Mouse (Mus musculus) limb, embryonic 10.5 days (tissue): ENCODE results near the gene Cd9. TPM values are rescaled to one million over a fixed set of nuclear protein-coding genes. Genes with fewer than 3 reads are reported as not detected.
A peak's percentile ranks its signal among the peaks of the same experiment; 100 is the strongest.

Source experiments
- DNase-seq: peaks from one replicate; pipeline ENCODE4 v3.0.0-alpha.2; 2017; ENCODE audit warnings: low spot score
- H3K27ac ChIP-seq: fragments of 300-500 bp; sonication (generic); 2 replicates; pipeline ENCODE4 v1.5.1; 2016; ENCODE audit warnings: mild to moderate bottlenecking
- H3K27me3 ChIP-seq: fragments of 300-500 bp; sonication (generic); 2 replicates; pipeline ENCODE4 v1.6.1; 2016; ENCODE audit warnings: low read depth, mild to moderate bottlenecking; ENCODE audit not compliant: poor library complexity, severe bottlenecking
- H3K36me3 ChIP-seq: fragments of 300-500 bp; sonication (generic); 2 replicates; pipeline ENCODE4 v1.6.1; 2016; ENCODE audit warnings: mild to moderate bottlenecking, moderate library complexity
- H3K4me1 ChIP-seq: fragments of 300-500 bp; sonication (generic); 2 replicates; pipeline ENCODE4 v1.6.1; 2016
- H3K4me3 ChIP-seq: fragments of 300-500 bp; sonication (generic); 2 replicates; pipeline ENCODE4 v1.5.1; 2016; ENCODE audit warnings: mild to moderate bottlenecking, moderate library complexity
- H3K9me3 ChIP-seq: fragments of 300-500 bp; sonication (generic); replicated peaks from 2 replicates; pipeline ENCODE4 v1.6.1; 2016; ENCODE audit warnings: mild to moderate bottlenecking
- WGBS: fragments of 180-500 bp; shearing (Covaris S2); methylation state at CpG from one replicate; pipeline ENCODE4 v1.1.7; 2016; 5-methylcytosine and 5-hydroxymethylcytosine counted together
- polyA plus RNA-seq: library from polyadenylated mRNA; unstranded; fragments of >200 nt; fragmentation: Nextera tagmentation; extraction: Ambion mirVana; gene quantifications from 2 replicates; pipeline ENCODE4 v1.2.1, GENCODE M21; 2016

Cd9 gene
- polyA plus RNA-seq, 1 experiment from 2014 or later, result 33.2 TPM

- no peak for DNase-seq
- H3K4me3 ChIP-seq, result no peak overlapping the region
- 82% methylated on average over 11 of the region's 11 CpGs for WGBS
- no peak overlapping the region for H3K27ac ChIP-seq
- H3K9me3 ChIP-seq, result no peaks in the 10 kb centered on the region
- H3K4me1 ChIP-seq, result peaks cover 14% of the 10 kb centered on the region
- no peaks in the 10 kb centered on the region for H3K36me3 ChIP-seq
- no peaks in the 10 kb centered on the region for H3K27me3 ChIP-seq
These were observed 21.1 kb upstream of the Cd9 start for GRCm38 (mm10) chr6:125515503-125516315.

GRCm38 (mm10) chr6:125512950-125513596 is 18.5 kb upstream of the Cd9 start:
- Histone ChIP-seq H3K4me1 (peaks cover 18% of the 10 kb centered on the region), H3K4me3 (no peak overlapping the region), H3K9me3 (no peaks in the 10 kb centered on the region), H3K27me3 (no peaks in the 10 kb centered on the region), H3K27ac (no peak overlapping the region), H3K36me3 (no peaks in the 10 kb centered on the region)
- no peak for DNase-seq
- WGBS, result 72% methylated on average over 6 of the region's 6 CpGs

- no peak overlapping the region for H3K4me3 ChIP-seq
- H3K36me3 ChIP-seq, result no peaks in the 10 kb centered on the region
- no peak for DNase-seq
- peaks cover 18% of the 10 kb centered on the region for H3K4me1 ChIP-seq
- no peaks in the 10 kb centered on the region for H3K9me3 ChIP-seq
- H3K27ac ChIP-seq, result no peak overlapping the region; the same call in 1 of the 2 replicates
- H3K27me3 ChIP-seq, result no peaks in the 10 kb centered on the region
- WGBS, result 87% methylated on average over 7 of the region's 7 CpGs
These were observed 16.6 kb upstream of the Cd9 start for GRCm38 (mm10) chr6:125511196-125511595.

- Histone ChIP-seq H3K27ac (no peak overlapping the region), H3K36me3 (no peaks in the 10 kb centered on the region), H3K4me3 (no peak overlapping the region), H3K9me3 (no peaks in the 10 kb centered on the region), H3K4me1 (peaks cover 18% of the 10 kb centered on the region), H3K27me3 (no peaks in the 10 kb centered on the region)
- no peak for DNase-seq
These were observed 16.1 kb upstream of the Cd9 start for GRCm38 (mm10) chr6:125510645-125511044.

GRCm38 (mm10) chr6:125509783-125510182 is 15.2 kb upstream of the Cd9 start:
- peaks cover 16% of the 10 kb centered on the region for H3K4me1 ChIP-seq
- no peak overlapping the region for H3K4me3 ChIP-seq
- no peak for DNase-seq
- H3K9me3 ChIP-seq, result no peaks in the 10 kb centered on the region
- H3K27ac ChIP-seq, result no peak overlapping the region
- H3K27me3 ChIP-seq, result no peaks in the 10 kb centered on the region
- WGBS, result 87% methylated on average over 3 of the region's 3 CpGs
- H3K36me3 ChIP-seq, result no peaks in the 10 kb centered on the region

GRCm38 (mm10) chr6:125506427-125506826 is 11.8 kb upstream of the Cd9 start:
- H3K4me1 ChIP-seq, result peaks cover 8% of the 10 kb centered on the region; the same call in 1 of the 2 replicates
- DNase-seq, result no peak
- 94% methylated on average over 4 of the region's 4 CpGs for WGBS
- H3K36me3 ChIP-seq, result no peaks in the 10 kb centered on the region
- H3K27me3 ChIP-seq, result no peaks in the 10 kb centered on the region
- H3K4me3 ChIP-seq, result no peak overlapping the region
- H3K27ac ChIP-seq, result no peak overlapping the region
- no peaks in the 10 kb centered on the region for H3K9me3 ChIP-seq

- Histone ChIP-seq H3K27me3 (no peaks in the 10 kb centered on the region), H3K4me1 (no peaks in the 10 kb centered on the region), H3K36me3 (no peaks in the 10 kb centered on the region), H3K9me3 (no peaks in the 10 kb centered on the region), H3K27ac (no peak overlapping the region), H3K4me3 (no peak overlapping the region)
- WGBS, result 38% methylated on average over 3 of the region's 3 CpGs
- no peak for DNase-seq
These were observed 10.2 kb upstream of the Cd9 start for GRCm38 (mm10) chr6:125504622-125505355.

- DNase-seq, result no peak
These were observed 8.7 kb upstream of the Cd9 start for GRCm38 (mm10) chr6:125503186-125503802.

GRCm38 (mm10) chr6:125498062-125498461 is 3.5 kb upstream of the Cd9 start:
- H3K27ac ChIP-seq, result no peak overlapping the region
- peak; percentile 64 for DNase-seq
- WGBS, result 31% methylated on average over 5 of the region's 5 CpGs
- peaks cover 17% of the 10 kb centered on the region for H3K4me1 ChIP-seq
- peaks cover 38% of the 10 kb centered on the region for H3K27me3 ChIP-seq
- no peaks in the 10 kb centered on the region for H3K9me3 ChIP-seq
- no peaks in the 10 kb centered on the region for H3K36me3 ChIP-seq
- H3K4me3 ChIP-seq, result no peak overlapping the region

More at GRCm38 (mm10) chr6:125503186-125503802, 8.7 kb upstream of the Cd9 start:
- H3K9me3 ChIP-seq, result no peaks in the 10 kb centered on the region
- WGBS, result 90% methylated on average over 11 of the region's 11 CpGs
- no peaks in the 10 kb centered on the region for H3K27me3 ChIP-seq
- no peak overlapping the region for H3K4me3 ChIP-seq
- H3K4me1 ChIP-seq, result no peaks in the 10 kb centered on the region
- no peak overlapping the region for H3K27ac ChIP-seq
- no peaks in the 10 kb centered on the region for H3K36me3 ChIP-seq

GRCm38 (mm10) chr6:125496417-125496816 is 1.8 kb upstream of the Cd9 start:
- H3K36me3 ChIP-seq, result no peaks in the 10 kb centered on the region
- H3K9me3 ChIP-seq, result no peaks in the 10 kb centered on the region
- peaks cover 54% of the 10 kb centered on the region for H3K27me3 ChIP-seq
- peaks cover 17% of the 10 kb centered on the region for H3K4me1 ChIP-seq
- 85% methylated on average over 12 of the region's 12 CpGs for WGBS
- DNase-seq, result no peak
- no peak overlapping the region for H3K27ac ChIP-seq
- H3K4me3 ChIP-seq, result no peak overlapping the region

- Histone ChIP-seq H3K4me3 (peak overlapping the region; percentile 73; the same call in 1 of the 2 replicates), H3K27me3 (peaks cover 62% of the 10 kb centered on the region), H3K9me3 (no peaks in the 10 kb centered on the region), H3K4me1 (peaks cover 17% of the 10 kb centered on the region), H3K36me3 (no peaks in the 10 kb centered on the region), H3K27ac (no peak overlapping the region)
- WGBS, result 68% methylated on average over 9 of the region's 9 CpGs
- DNase-seq, result no peak
These were observed 770 bp upstream of the Cd9 start for GRCm38 (mm10) chr6:125495361-125495760.

- H3K4me3 ChIP-seq, result peak overlapping the region; percentile 73; the same call in 1 of the 2 replicates
These were observed 1.4 kb downstream of the Cd9 start for GRCm38 (mm10) chr6:125493147-125493546.

More at GRCm38 (mm10) chr6:125493147-125493546, 1.4 kb downstream of the Cd9 start:
- 40% methylated on average over 5 of the region's 5 CpGs for WGBS
- H3K27ac ChIP-seq, result no peak overlapping the region
- H3K36me3 ChIP-seq, result no peaks in the 10 kb centered on the region
- H3K4me1 ChIP-seq, result peaks cover 17% of the 10 kb centered on the region
- no peaks in the 10 kb centered on the region for H3K9me3 ChIP-seq
- DNase-seq, result no peak
- H3K27me3 ChIP-seq, result peaks cover 69% of the 10 kb centered on the region
